Mouse (Mus musculus) midbrain, embryonic 13.5 days (tissue): ENCODE data around the gene Mzt1. TPM values are rescaled to one million over a fixed set of nuclear protein-coding genes. Genes with fewer than 3 reads are reported as not detected.
A peak's percentile ranks its signal among the peaks of the same experiment; 100 is the strongest.

Experiments
- ATAC-seq: fragments of 200-750 bp; cut with Nextera tagmentation; 2 replicates; pipeline ENCODE4 v1.8.0; 2017; ENCODE audit warnings: mild to moderate bottlenecking, moderate TSS enrichment, moderate library complexity
- H3K27ac ChIP-seq: fragments of 300-500 bp; sonication (generic); 2 replicates; pipeline ENCODE4 v1.5.1; 2015; ENCODE audit warnings: inconsistent platforms, mild to moderate bottlenecking, moderate library complexity
- H3K27me3 ChIP-seq: fragments of 300-500 bp; sonication (generic); 2 replicates; pipeline ENCODE4 v1.6.1; 2015; ENCODE audit warnings: mild to moderate bottlenecking, inconsistent platforms
- H3K36me3 ChIP-seq: fragments of 300-500 bp; sonication (generic); 2 replicates; pipeline ENCODE4 v1.6.1; 2015; ENCODE audit warnings: mild to moderate bottlenecking, inconsistent platforms
- H3K4me1 ChIP-seq: fragments of 300-500 bp; sonication (generic); replicated peaks from 2 replicates; pipeline ENCODE4 v1.6.1; 2015; ENCODE audit warnings: inconsistent platforms
- H3K4me2 ChIP-seq: fragments of 300-500 bp; sonication (generic); replicated peaks from 2 replicates; pipeline ENCODE4 v1.6.1; 2015; ENCODE audit warnings: moderate library complexity, mild to moderate bottlenecking, inconsistent platforms
- H3K4me3 ChIP-seq: fragments of 300-500 bp; sonication (generic); replicated peaks from 2 replicates; pipeline ENCODE4 v1.5.1; 2015; ENCODE audit warnings: mild to moderate bottlenecking, inconsistent platforms
- H3K9ac ChIP-seq: fragments of 300-500 bp; sonication (generic); replicated peaks from 2 replicates; pipeline ENCODE4 v1.6.1; 2015; ENCODE audit warnings: mild to moderate bottlenecking, inconsistent platforms
- H3K9me3 ChIP-seq: fragments of 300-500 bp; sonication (generic); 2 replicates; pipeline ENCODE4 v1.6.1; 2016; ENCODE audit warnings: mild to moderate bottlenecking, inconsistent platforms
- WGBS: fragments of 180-500 bp; shearing (Covaris S2); methylation state at CpG from one replicate; pipeline ENCODE4 v1.1.7; 2015; 5-methylcytosine and 5-hydroxymethylcytosine counted together
- polyA plus RNA-seq: library from polyadenylated mRNA; unstranded; fragments of >200 nt; fragmentation: Nextera tagmentation; extraction: Ambion mirVana; gene quantifications from 2 replicates; pipeline ENCODE4 v1.2.1, GENCODE M21; 2015

Mzt1 gene
- polyA plus RNA-seq = 134 and 147 TPM in 2 replicates

DNA sequence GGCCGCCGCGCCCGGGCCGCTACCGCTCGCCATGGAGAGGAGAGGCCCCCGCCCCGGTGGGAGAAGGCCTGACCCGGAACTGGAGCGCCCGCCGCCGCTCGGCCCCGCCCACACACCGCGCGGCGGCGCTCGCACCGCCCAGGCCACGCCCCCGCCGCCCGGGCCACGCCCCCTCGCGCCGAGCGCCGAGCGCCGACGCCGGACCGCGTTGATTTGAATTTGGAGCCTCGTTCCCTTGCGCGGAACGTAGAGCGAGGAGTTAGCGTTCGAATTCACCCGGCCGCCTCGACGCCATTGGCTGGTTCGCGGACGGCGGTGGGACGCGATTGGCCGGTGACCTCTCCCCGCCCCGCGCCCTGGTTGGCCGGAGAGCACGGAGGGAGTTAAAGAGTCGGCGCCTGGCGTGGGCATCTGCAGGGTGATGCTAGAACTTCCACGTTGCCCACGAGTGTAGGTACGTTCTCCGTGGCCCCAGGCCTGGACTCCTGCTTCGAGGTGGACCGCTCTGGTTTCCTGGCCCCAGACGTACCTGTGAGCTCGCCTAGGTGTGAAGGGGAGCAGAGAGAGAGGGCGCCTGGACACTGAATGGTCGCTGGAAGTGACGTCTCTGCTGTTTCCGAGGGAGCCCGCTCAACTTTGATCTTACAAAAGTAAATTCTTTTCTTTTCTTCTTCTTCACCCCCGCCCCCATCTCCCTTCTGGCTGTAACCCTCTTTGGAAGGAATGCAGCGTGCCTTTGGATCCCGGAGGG, at the start of gene Mzt1, which contains the start of gene Bora:
TSS of gene Mzt1 (minus strand) at position 104 of the 751 bp plus-strand sequence.
TSS of gene Bora (plus strand) at position 192 of the 751 bp plus-strand sequence.
- peak within 1 kb of the TSS; percentile 87 for H3K27ac ChIP-seq
- no peaks in the 10 kb centered on the region for H3K27me3 ChIP-seq
- H3K4me2 ChIP-seq = peak within 1 kb of the TSS; percentile 73
- ATAC-seq = peak; percentile 97
- H3K9me3 ChIP-seq = no peaks in the 10 kb centered on the region
- H3K9ac ChIP-seq = peak within 1 kb of the TSS; percentile 97
- WGBS = under 1% methylated on average over 69 of the region's 81 CpGs
- peaks cover 30% of the 10 kb centered on the region for H3K4me1 ChIP-seq
- peaks cover 3% of the 10 kb centered on the region; the same call in 1 of the 2 replicates for H3K36me3 ChIP-seq
- peak within 1 kb of the TSS; percentile 98 for H3K4me3 ChIP-seq

DNA sequence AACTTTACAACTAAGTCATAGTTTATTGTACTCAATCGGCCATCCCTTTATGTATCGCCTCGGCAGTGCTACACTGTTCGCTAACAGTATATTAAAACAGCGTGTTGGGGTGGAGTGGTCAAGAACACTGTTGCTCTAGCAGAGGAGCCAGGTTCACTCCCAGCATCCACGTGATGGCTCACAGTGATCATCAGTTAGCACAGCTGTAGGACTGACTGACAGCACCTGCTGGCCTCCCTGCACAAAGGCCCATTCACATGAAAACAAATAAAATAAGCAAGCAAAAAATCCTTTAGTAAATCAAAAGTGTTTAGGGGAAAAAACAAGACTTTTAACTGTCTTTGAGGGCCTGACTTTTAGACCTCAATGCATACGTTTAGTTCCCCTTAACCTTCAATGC, 43.0 kb upstream of the Mzt1 start:
- no peak overlapping the region for H3K27ac ChIP-seq
- H3K27me3 ChIP-seq = no peaks in the 10 kb centered on the region
- H3K36me3 ChIP-seq = peaks cover 66% of the 10 kb centered on the region
- no peak for ATAC-seq
- H3K9ac ChIP-seq = no peak overlapping the region
- no peaks in the 10 kb centered on the region for H3K4me1 ChIP-seq
- H3K9me3 ChIP-seq = no peaks in the 10 kb centered on the region
- H3K4me3 ChIP-seq = no peak overlapping the region
- H3K4me2 ChIP-seq = no peak overlapping the region
- WGBS = 93% methylated on average over 7 of the region's 7 CpGs

DNA sequence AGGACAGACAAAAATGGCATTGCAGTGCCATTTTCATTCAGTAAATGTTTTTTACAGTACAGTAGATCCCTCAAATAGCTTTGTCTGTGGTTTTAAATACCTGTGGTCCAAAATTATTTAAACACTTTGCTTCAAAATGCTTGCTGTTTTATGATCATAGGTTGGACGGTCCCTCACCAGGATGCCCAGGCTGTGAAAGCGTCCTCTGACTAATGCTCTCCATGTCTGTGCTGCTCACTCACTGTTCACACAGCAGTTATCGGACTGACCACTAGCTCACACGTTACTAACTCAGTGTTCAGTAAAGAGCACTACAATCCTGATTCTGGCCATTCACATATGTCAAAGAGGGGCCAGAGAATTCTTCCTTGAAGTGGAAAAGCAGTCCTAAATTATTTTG, 25.2 kb upstream of the Mzt1 start:
- WGBS = 90% methylated on average over 4 of the region's 4 CpGs
- Histone ChIP-seq H3K27ac (no peak overlapping the region), H3K36me3 (peaks cover 28% of the 10 kb centered on the region)

GRCm38 (mm10) chr14:99063091-99063490, 17.2 kb upstream of the Mzt1 start:
- no peak for ATAC-seq
- 100% methylated on average over 2 of the region's 2 CpGs for WGBS

More for the DNA sequence above, 25.2 kb upstream of the Mzt1 start:
- Histone ChIP-seq H3K4me2 (no peak overlapping the region), H3K9me3 (no peaks in the 10 kb centered on the region), H3K4me1 (no peaks in the 10 kb centered on the region), H3K27me3 (no peaks in the 10 kb centered on the region), H3K4me3 (no peak overlapping the region), H3K9ac (no peak overlapping the region)
- no peak for ATAC-seq

DNA sequence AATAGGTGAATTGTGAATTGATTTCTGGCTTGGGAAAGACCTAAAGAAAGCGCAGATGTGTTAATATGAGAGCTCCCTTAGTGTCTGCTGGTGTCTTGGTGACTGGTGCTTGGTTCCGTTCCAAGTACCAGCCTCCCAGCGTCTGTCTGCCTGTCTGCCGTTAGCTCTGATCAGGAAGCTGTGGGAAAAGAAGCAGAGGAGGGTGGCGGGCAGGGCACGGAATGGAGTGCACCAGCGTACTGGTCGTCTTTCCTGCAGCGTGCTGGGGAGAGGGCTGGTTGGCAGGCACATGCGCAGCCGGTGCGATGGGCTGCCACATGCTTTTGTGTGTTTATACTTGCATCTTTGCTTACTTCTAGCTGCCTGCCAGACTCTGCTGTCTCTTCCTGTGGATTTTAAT, 14.7 kb upstream of the Mzt1 start:
- H3K9me3 ChIP-seq = no peaks in the 10 kb centered on the region
- no peak overlapping the region for H3K4me3 ChIP-seq
- no peak for ATAC-seq
- WGBS = 94% methylated on average over 12 of the region's 12 CpGs
- no peak overlapping the region for H3K27ac ChIP-seq
- no peaks in the 10 kb centered on the region for H3K27me3 ChIP-seq
- H3K9ac ChIP-seq = 0 out of 2 replicates have a peak overlapping the region, but pooled peaks have one; percentile 1
- H3K4me1 ChIP-seq = no peaks in the 10 kb centered on the region
- H3K36me3 ChIP-seq = peaks cover 31% of the 10 kb centered on the region
- no peak overlapping the region for H3K4me2 ChIP-seq

More at GRCm38 (mm10) chr14:99063091-99063490, 17.2 kb upstream of the Mzt1 start:
- Histone ChIP-seq H3K4me1 (no peaks in the 10 kb centered on the region), H3K36me3 (peaks cover 27% of the 10 kb centered on the region), H3K4me3 (no peak overlapping the region), H3K9ac (no peak overlapping the region), H3K9me3 (no peaks in the 10 kb centered on the region), H3K27me3 (no peaks in the 10 kb centered on the region), H3K4me2 (no peak overlapping the region), H3K27ac (no peak overlapping the region)

DNA sequence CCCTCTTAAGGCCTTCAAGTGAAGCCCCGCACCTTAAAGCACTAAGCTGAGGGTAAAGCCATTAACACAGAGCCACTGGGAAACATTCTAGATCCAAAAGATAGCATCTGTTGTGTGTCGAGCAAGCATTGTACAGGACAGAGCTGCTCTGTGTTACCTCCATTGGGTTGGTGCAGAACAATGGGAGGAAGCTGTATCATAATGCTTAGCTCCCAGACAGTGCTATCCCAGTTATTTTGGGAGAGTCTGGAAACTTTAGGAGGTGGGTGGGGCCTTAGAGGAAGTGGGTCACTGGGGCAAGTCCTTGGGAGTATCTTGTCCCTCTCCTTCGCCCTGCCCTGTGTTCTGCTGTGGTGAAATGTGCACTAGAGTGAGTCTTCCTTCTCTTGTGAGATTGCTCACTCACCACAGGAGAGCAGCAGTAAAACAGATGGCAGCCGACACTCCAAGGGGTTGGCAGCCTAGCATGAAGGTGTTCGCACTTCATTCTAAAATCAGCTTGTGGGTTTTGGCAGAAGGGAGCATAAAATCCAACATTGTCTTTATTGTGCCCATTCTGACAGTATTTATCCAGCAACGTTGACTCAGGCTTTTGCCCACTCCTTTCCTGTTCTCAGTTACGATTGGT, 13.1 kb upstream of the Mzt1 start:
- Histone ChIP-seq H3K36me3 (peaks cover 31% of the 10 kb centered on the region), H3K4me3 (no peak overlapping the region), H3K4me1 (no peaks in the 10 kb centered on the region), H3K27me3 (no peaks in the 10 kb centered on the region), H3K4me2 (no peak overlapping the region), H3K9me3 (no peaks in the 10 kb centered on the region), H3K9ac (no peak overlapping the region), H3K27ac (no peak overlapping the region)
- ATAC-seq = 0 out of 2 replicates have a peak, but pooled peaks have one; percentile 24
- WGBS = 92% methylated on average over 7 of the region's 7 CpGs

DNA sequence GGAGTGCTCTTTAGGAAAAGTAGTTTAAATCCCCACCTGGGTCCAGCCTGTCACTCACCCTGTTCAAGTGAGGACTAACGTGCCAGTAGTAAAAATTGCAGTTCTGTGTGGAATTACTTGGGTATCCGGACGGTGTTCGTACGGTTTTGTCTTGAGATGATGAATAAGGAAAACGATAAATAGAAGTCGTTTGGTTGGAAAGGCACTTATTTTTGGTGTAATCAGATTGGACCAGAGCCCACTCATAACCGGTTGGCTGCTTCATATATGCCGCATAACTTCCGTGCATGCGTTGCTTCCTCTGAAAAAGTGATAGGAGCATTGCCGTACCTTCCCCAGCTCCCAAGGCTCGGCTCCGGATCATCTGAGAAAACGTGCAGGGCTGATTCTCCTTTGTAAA, 848 bp upstream of the Mzt1 start:
- Histone ChIP-seq H3K4me2 (peak overlapping the region; percentile 73), H3K4me3 (peak overlapping the region; percentile 98), H3K27ac (no peak overlapping the region), H3K4me1 (peaks cover 26% of the 10 kb centered on the region), H3K36me3 (peaks cover 3% of the 10 kb centered on the region; the same call in 1 of the 2 replicates), H3K9ac (peak overlapping the region; percentile 97), H3K27me3 (no peaks in the 10 kb centered on the region), H3K9me3 (no peaks in the 10 kb centered on the region)
- under 1% methylated on average over 15 of the region's 15 CpGs for WGBS
- no peak for ATAC-seq

- Histone ChIP-seq H3K4me1 (peaks cover 33% of the 10 kb centered on the region), H3K27me3 (no peaks in the 10 kb centered on the region), H3K4me2 (peak overlapping the region; percentile 73), H3K9me3 (no peaks in the 10 kb centered on the region), H3K4me3 (peak overlapping the region; percentile 98), H3K36me3 (peaks cover 2% of the 10 kb centered on the region; the same call in 1 of the 2 replicates), H3K9ac (peak overlapping the region; percentile 97), H3K27ac (peak overlapping the region; percentile 87)
- ATAC-seq = peak; percentile 21
- WGBS = under 1% methylated on average over 67 of the region's 70 CpGs
These were observed 430 bp downstream of the Mzt1 start for GRCm38 (mm10) chr14:99045378-99046030.

GRCm38 (mm10) chr14:99044718-99045117, 1.2 kb downstream of the Mzt1 start:
- H3K4me1 ChIP-seq = peaks cover 33% of the 10 kb centered on the region
- no peaks in the 10 kb centered on the region for H3K9me3 ChIP-seq
- peak overlapping the region; percentile 98 for H3K4me3 ChIP-seq
- no peaks in the 10 kb centered on the region for H3K27me3 ChIP-seq
- no peak for ATAC-seq
- H3K9ac ChIP-seq = peak overlapping the region; percentile 97
- no peak overlapping the region for H3K27ac ChIP-seq
- no peaks in the 10 kb centered on the region for H3K36me3 ChIP-seq
- 9% methylated on average over 5 of the region's 5 CpGs for WGBS
- H3K4me2 ChIP-seq = peak overlapping the region; percentile 73

GRCm38 (mm10) chr14:99044096-99044495, 1.8 kb downstream of the Mzt1 start:
- Histone ChIP-seq H3K9me3 (no peaks in the 10 kb centered on the region), H3K36me3 (peaks cover 4% of the 10 kb centered on the region), H3K4me1 (peaks cover 33% of the 10 kb centered on the region), H3K27me3 (no peaks in the 10 kb centered on the region), H3K4me2 (peak overlapping the region; percentile 73), H3K4me3 (peak overlapping the region; percentile 98), H3K9ac (peak overlapping the region; percentile 62), H3K27ac (0 out of 2 replicates have a peak overlapping the region, but pooled peaks have one; percentile 9)
- no peak for ATAC-seq
- WGBS = 28% methylated on average over 10 of the region's 10 CpGs

DNA sequence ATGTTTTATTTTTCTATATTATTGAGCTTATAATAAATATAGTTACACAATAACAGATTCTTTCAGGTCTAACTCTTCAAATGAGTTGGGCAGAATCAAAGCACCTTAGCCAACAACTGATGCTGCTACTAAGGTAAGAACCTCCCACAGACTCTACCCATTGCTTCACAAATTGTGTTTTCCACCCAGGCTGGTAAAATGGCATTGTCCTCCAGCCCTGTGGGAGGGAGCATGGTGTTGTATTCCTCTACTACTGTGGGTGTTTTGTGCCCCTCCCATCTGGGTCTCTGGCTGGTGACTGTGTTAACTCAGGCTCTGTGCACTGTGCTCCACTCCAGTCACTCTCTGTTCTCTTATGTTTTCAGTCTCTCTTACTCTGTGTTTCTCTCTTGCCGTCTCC, 2.4 kb downstream of the Mzt1 start:
- peak overlapping the region; percentile 62 for H3K9ac ChIP-seq
- peak overlapping the region; percentile 98; the same call in 1 of the 2 replicates for H3K4me3 ChIP-seq
- no peaks in the 10 kb centered on the region for H3K27me3 ChIP-seq
- 55% methylated on average over 1 of the region's 1 CpGs for WGBS
- peak overlapping the region; percentile 73 for H3K4me2 ChIP-seq
- peaks cover 33% of the 10 kb centered on the region for H3K4me1 ChIP-seq
- H3K36me3 ChIP-seq = peaks cover 9% of the 10 kb centered on the region
- no peak for ATAC-seq
- no peaks in the 10 kb centered on the region for H3K9me3 ChIP-seq
- 0 out of 2 replicates have a peak overlapping the region, but pooled peaks have one; percentile 9 for H3K27ac ChIP-seq
